Mouse (Mus musculus) heart, postnatal 10 days (tissue): ENCODE data around the gene Eci2. TPM values are rescaled to one million over a fixed set of nuclear protein-coding genes. Genes with fewer than 3 reads are reported as not detected.

Experiments used
- DNase-seq, 2 experiments: peaks; one replicate each; pipeline ENCODE4 v3.0.0; 2021
- intact Hi-C: fragments of 180-260 bp; cut with DNase I; formaldehyde crosslinking; loops from one replicate; pipeline ENCODE4 v1.15.1; 2025
- total RNA-seq, 2 experiments: library from RNA; stranded (reverse); gene quantifications; 2 replicates each; pipeline ENCODE4 v1.2.3; 2021

Eci2 gene
- total RNA-seq, 2 experiments from 2014 or later: 295 to 312 TPM

GRCm38 (mm10) chr13:34942370-34942769 is 84.5 kb downstream of the Eci2 start:
- intact Hi-C loops: no loop called here
- no peak for DNase-seq

GRCm38 (mm10) chr13:34934931-34935644 is 91.8 kb downstream of the Eci2 start:
- intact Hi-C loops: no loop called here
- no peak for DNase-seq

Other genes starting within 250 kb of the Eci2 start
- gene Prpf4b, start 151.8 kb downstream of the Eci2 start, total RNA-seq: 10 to 100 TPM; 43.9 to 47.6 TPM
- under 1 TPM; 0.27 to 0.29 TPM for gene Fam217a, start 102.8 kb downstream of the Eci2 start, total RNA-seq
- gene 4933417A18Rik, start 102.7 kb downstream of the Eci2 start, total RNA-seq: not detected
- 1 to 10 TPM; 2.3 to 3.2 TPM for gene Eci3, start 63.3 kb downstream of the Eci2 start, total RNA-seq